Mouse (Mus musculus) erythroblast, embryonic 14.5 days (primary cell): ENCODE results near the gene Acp7.

Experiments used
- GATA1 ChIP-seq: IDR thresholded peaks from 2 replicates; pipeline ENCODE4 v1.6.1; 2012; ENCODE audit warnings: low read length, inconsistent platforms, mixed read lengths
- TAL1 ChIP-seq: IDR thresholded peaks from 3 replicates; pipeline ENCODE4 v1.6.1; 2012; ENCODE audit warnings: low read length, inconsistent platforms, mixed read lengths

DNA sequence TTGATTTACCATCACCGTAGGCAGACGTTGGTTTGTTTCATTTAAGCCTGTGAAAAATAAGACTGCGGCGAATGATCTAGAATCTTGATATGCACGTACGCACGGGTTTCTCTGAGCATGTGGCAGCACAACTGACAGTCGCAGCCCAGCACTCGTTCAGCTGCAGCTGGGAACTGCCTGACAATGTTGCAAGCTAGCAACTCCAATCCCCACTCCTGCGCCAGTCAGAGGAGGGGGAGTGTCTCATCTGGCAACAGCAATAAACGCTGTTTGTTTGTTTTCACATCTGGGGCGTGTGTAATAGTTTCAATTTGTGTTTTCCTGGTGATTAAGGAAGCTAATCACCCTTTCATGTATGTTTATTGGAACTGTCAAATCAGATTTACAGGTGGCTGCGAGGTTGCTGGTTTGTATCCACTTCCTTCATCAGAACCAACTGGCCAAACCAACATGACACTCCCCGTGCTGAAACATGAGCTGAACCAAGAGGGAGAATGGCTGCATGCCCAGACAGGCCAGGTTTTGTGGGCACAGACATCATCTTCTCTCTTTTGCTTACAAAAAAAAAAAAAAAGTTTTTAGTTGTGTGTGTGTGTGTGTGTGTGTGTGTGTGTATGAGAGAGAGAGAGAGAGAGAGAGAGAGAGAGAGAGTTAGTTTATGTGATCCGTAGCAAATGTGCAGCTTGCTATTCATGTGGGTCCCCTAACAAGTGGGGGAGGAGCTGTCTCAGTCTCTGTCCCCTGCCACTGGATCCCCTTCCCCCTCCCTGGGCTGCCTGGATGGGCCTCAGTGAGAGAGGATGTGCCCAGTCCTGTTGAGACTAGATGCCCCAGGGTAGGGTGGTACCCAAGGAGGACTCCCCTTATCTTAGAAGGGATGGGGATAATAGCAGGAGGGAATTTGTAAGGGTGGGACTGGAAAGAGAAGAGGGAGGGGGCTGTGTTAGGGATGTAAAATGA is 34.8 kb upstream of the Acp7 start:
- no peak for TF ChIP-seq GATA1
- no peak for TF ChIP-seq TAL1
